28 mouse cellular contexts compared by ENCODE assay signal in genomic region chr3:120618358-120618757, GRCm38 (mm10).
"Had no signal": no experiment of that assay in that cellular context is flagged by ENCODE, and none has a peak within 500 bp of the region (broad histone marks: within the 10 kb centered on the region; RNA-seq: fewer than 3 reads in every experiment).

No protein-coding gene starts in this region.

- H3K27ac ChIP-seq: heart, adult 2 months; heart, embryonic 13.5 days; heart, embryonic 15.5 days; hindbrain, embryonic 13.5 days; intestine, embryonic 15.5 days; layer of hippocampus, adult 2 months; left cerebral cortex, adult 2 months; limb, embryonic 10.5 days; limb, embryonic 12.5 days; liver, embryonic 13.5 days; liver, embryonic 15.5 days had no signal

- H3K4me1 ChIP-seq: heart, embryonic 13.5 days; heart, embryonic 15.5 days; hindbrain, embryonic 13.5 days; intestine, embryonic 15.5 days; limb, embryonic 10.5 days; limb, embryonic 12.5 days; liver, embryonic 13.5 days; liver, embryonic 15.5 days had no signal

- H3K9me3 ChIP-seq: heart, embryonic 13.5 days; heart, embryonic 15.5 days; hindbrain, embryonic 13.5 days; intestine, embryonic 15.5 days; limb, embryonic 10.5 days; limb, embryonic 12.5 days; liver, embryonic 13.5 days; liver, embryonic 15.5 days had no signal

- H3K4me2 ChIP-seq: heart, embryonic 11.5 days; heart, embryonic 13.5 days; heart, embryonic 15.5 days; hindbrain, embryonic 13.5 days; intestine, embryonic 15.5 days; limb, embryonic 12.5 days; liver, embryonic 11.5 days; liver, embryonic 13.5 days; liver, embryonic 15.5 days had no signal

- H3K4me3 ChIP-seq: heart, adult 2 months; heart, embryonic 13.5 days; heart, embryonic 15.5 days; hindbrain, embryonic 13.5 days; intestine, embryonic 15.5 days; layer of hippocampus, adult 2 months; left cerebral cortex, adult 2 months; limb, embryonic 10.5 days; limb, embryonic 12.5 days; liver, embryonic 13.5 days; liver, embryonic 15.5 days had no signal

- H3K9ac ChIP-seq: heart, embryonic 13.5 days; heart, embryonic 15.5 days; hindbrain, embryonic 13.5 days; intestine, embryonic 15.5 days; limb, embryonic 12.5 days; liver, embryonic 13.5 days; liver, embryonic 15.5 days; liver, postnatal 0 days had no signal

- H3K27me3 ChIP-seq: heart, embryonic 13.5 days; heart, embryonic 15.5 days; hindbrain, embryonic 13.5 days; intestine, embryonic 15.5 days; limb, embryonic 12.5 days; liver, embryonic 13.5 days; liver, embryonic 15.5 days had no signal

- H3K36me3 ChIP-seq: heart, embryonic 13.5 days; heart, embryonic 15.5 days; hindbrain, embryonic 13.5 days; intestine, embryonic 15.5 days; limb, embryonic 10.5 days; limb, embryonic 12.5 days; liver, embryonic 13.5 days; liver, embryonic 15.5 days had no signal

- ATAC-seq: hindbrain, embryonic 16.5 days; inflammation-experienced regulatory T-cells, adult 6 months; intestine, embryonic 15.5 days; intestine, postnatal 0 days; liver, postnatal 0 days had no signal

- DNase-seq: gastrocnemius, postnatal 10 days; gastrocnemius, postnatal 25 days; heart, adult 11 months; heart, adult 2 months; heart, postnatal 14 days; heart, postnatal 36 days; kidney, adult 18-20 months; kidney, adult 8-10 months; kidney, postnatal 10 days; kidney, postnatal 25 days; kidney, postnatal 4 days; liver; liver, embryonic 13.5 days; liver, postnatal 0 days had no signal
